Mouse (Mus musculus) bone marrow, adult 2 months (tissue): Measurements from ENCODE around the gene Immp1l. TPM values are rescaled to one million over a fixed set of nuclear protein-coding genes. Genes with fewer than 3 reads are reported as not detected.

Experiments used
- H3K27ac ChIP-seq: fragments of 200-500 bp; 2 replicates; pipeline ENCODE4 v1.5.1; 2012; ENCODE audit warnings: low read depth, mild to moderate bottlenecking, control low read depth, inconsistent platforms, low read length; ENCODE audit not compliant: control insufficient read depth, poor library complexity, insufficient read depth
- H3K4me1 ChIP-seq: fragments of 200-500 bp; 2 replicates; pipeline ENCODE4 v1.6.1; 2011; ENCODE audit warnings: low read length; ENCODE audit not compliant: control insufficient read depth, insufficient read depth
- H3K4me3 ChIP-seq: fragments of 200-500 bp; replicated peaks from 2 replicates; pipeline ENCODE3; 2011; ENCODE audit warnings: mild to moderate bottlenecking, low read depth, low read length, control low read depth; ENCODE audit not compliant: control insufficient read depth
- CTCF ChIP-seq: fragments of 200-500 bp; IDR thresholded peaks from 2 replicates; pipeline ENCODE4 v1.5.1; 2011; ENCODE audit warnings: low read length, control low read depth; ENCODE audit not compliant: control insufficient read depth, insufficient read depth
- POLR2A ChIP-seq: fragments of 200-500 bp; IDR thresholded peaks from 2 replicates; pipeline ENCODE4 v1.6.1; 2011; ENCODE audit warnings: low read depth, mild to moderate bottlenecking, control low read depth, low read length, borderline replicate concordance; ENCODE audit not compliant: control insufficient read depth
- WGBS: fragments of 180-500 bp; shearing (Covaris S2); methylation state at CpG from one replicate; pipeline ENCODE4 v1.1.7; 2018; 5-methylcytosine and 5-hydroxymethylcytosine counted together
- polyA plus RNA-seq: library from polyadenylated mRNA; stranded (reverse); fragments of >200 nt; gene quantifications from 2 replicates; pipeline ENCODE4 v1.2.4, GENCODE M21; 2011; ENCODE audit warnings: low replicate concordance; ENCODE audit not compliant: missing spikeins, insufficient read depth, insufficient read length

Gene Immp1l
- polyA plus RNA-seq, 1 experiment: 16.1 TPM

GRCm38 (mm10) chr2:105917623-105918346 lies 13.3 kb downstream of the Immp1l start:
- Histone ChIP-seq H3K4me3 (no peak overlapping the region), H3K27ac (no peak overlapping the region), H3K4me1 (no peaks in the 10 kb centered on the region)
- no peak for TF ChIP-seq CTCF
- no peak for TF ChIP-seq POLR2A
- WGBS: 86% methylated on average over 5 of the region's 5 CpGs

DNA sequence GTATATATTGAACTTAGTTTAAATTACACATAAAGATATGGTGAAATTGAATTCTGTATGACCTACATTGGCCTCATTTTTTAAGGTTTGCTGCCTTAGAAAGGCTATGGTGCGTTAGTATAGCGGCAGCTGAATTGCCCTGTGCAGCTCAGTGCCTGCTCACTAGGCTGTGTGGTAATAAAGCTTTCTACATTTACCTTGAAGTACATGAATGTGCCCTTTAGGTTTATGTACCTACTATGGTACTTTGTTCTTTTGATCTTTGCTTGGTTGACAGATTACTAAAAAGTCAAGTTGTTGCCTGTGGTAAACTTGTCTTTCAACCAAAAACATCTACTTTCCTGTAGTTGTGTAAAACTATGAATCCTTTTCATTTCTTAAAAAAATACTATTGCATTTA lies 45.7 kb downstream of the Immp1l start:
- TF ChIP-seq POLR2A (no peak), CTCF (no peak)
- Histone ChIP-seq H3K4me3 (no peak overlapping the region), H3K27ac (no peak overlapping the region), H3K4me1 (no peaks in the 10 kb centered on the region)
- 93% methylated on average over 2 of the region's 2 CpGs for WGBS

DNA sequence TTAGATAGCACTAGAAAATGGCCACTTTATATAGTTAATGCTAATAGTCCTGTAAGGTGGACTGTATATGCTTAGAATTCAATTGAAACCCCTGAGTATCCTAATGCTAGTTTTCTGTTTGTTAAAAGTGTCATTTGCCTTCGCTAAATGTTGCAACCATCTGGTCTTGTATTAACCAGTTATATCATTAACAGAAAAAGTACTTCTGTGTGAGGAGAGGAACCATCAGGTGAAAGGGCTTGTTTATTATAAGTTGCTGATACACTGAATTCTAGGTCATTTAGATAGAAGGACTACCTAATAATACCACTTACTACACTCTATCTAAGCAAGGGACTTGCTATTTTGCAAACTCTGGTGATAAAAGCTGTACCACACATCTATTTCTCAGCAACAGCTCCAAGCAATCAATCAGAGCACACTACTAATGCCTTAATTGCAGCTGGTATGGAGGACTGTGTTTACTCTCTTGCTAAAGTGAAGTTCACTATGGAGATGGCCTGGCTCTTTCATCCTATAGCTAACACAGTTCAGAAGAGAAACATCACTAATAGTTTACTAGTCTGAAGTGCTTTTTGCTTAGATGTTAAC lies 47.0 kb downstream of the Immp1l start:
- Histone ChIP-seq H3K4me1 (no peaks in the 10 kb centered on the region), H3K4me3 (no peak overlapping the region), H3K27ac (no peak overlapping the region)
- 88% methylated on average over 1 of the region's 1 CpGs for WGBS
- TF ChIP-seq CTCF (no peak), POLR2A (no peak)

GRCm38 (mm10) chr2:105953862-105954261 lies 49.4 kb downstream of the Immp1l start:
- no peak overlapping the region for H3K4me3 ChIP-seq
- no peak overlapping the region for H3K27ac ChIP-seq
- no peak for TF ChIP-seq CTCF
- no peak for TF ChIP-seq POLR2A
- H3K4me1 ChIP-seq: no peaks in the 10 kb centered on the region
- 74% methylated on average over 4 of the region's 4 CpGs for WGBS

- no peak overlapping the region for H3K27ac ChIP-seq
- TF ChIP-seq POLR2A (no peak), CTCF (no peak)
- H3K4me3 ChIP-seq: no peak overlapping the region
- no peaks in the 10 kb centered on the region for H3K4me1 ChIP-seq
- 84% methylated on average over 1 of the region's 1 CpGs for WGBS
Observed at GRCm38 (mm10) chr2:105963447-105963846, 59.0 kb downstream of the Immp1l start.

DNA sequence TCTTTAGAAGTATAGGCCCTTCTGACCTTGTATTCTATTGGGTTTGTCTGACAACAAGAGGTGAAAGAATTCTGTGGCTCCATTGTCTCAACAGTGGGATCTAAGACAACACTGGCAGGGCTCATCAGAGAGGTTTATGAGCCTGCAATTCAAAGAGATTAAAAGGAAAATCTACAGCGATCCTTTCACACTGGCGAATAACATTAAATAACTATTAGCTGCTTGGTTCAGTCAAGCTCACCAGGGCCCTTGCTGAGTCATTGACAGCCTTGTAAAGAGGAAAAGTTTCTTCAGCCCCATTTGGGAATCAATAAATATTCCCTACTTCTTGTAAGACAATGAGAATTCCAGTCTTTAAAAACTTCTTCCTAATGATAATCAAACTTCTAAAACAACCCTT lies 69.5 kb downstream of the Immp1l start:
- no peak overlapping the region for H3K27ac ChIP-seq
- TF ChIP-seq POLR2A: no peak
- no peak for TF ChIP-seq CTCF
- WGBS: 81% methylated on average over 2 of the region's 2 CpGs
- H3K4me3 ChIP-seq: no peak overlapping the region
- no peaks in the 10 kb centered on the region for H3K4me1 ChIP-seq

- Histone ChIP-seq H3K4me3 (no peak overlapping the region), H3K27ac (no peak overlapping the region), H3K4me1 (no peaks in the 10 kb centered on the region; the same call in 1 of the 2 replicates)
- 96% methylated on average over 2 of the region's 2 CpGs for WGBS
- no peak for TF ChIP-seq POLR2A
Observed at GRCm38 (mm10) chr2:105978065-105978464, 73.6 kb downstream of the Immp1l start.

DNA sequence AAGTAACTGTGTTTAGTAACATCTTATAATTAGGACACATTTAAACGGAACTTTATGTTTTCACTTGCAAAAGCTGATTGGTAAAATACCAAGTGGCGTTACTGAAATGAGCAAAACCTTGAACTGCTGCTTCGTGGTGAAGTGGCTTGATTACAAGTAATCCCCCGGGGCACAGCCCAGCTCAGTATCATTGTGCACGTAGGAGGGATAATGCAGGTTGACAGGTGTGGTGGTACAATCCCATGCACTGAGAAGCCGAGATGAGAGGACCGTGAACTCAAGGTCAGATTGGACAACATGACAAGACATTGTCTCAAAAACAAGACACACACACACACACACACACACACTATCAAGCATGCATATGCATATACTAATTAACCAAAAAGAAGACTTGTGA lies 80.8 kb downstream of the Immp1l start:
- 82% methylated on average over 7 of the region's 7 CpGs for WGBS

GRCm38 (mm10) chr2:105987131-105987530 lies 82.7 kb downstream of the Immp1l start:
- Histone ChIP-seq H3K4me1 (no peaks in the 10 kb centered on the region; the same call in 1 of the 2 replicates), H3K27ac (no peak overlapping the region), H3K4me3 (no peak overlapping the region)
- 80% methylated on average over 1 of the region's 1 CpGs for WGBS
- TF ChIP-seq CTCF (no peak), POLR2A (no peak)

More for the DNA sequence above, 80.8 kb downstream of the Immp1l start:
- no peak overlapping the region for H3K27ac ChIP-seq
- no peak overlapping the region for H3K4me3 ChIP-seq
- TF ChIP-seq POLR2A (no peak), CTCF (no peak)
- no peaks in the 10 kb centered on the region; the same call in 1 of the 2 replicates for H3K4me1 ChIP-seq
